Mouse (Mus musculus): ENCODE data around the gene Fam47e.

DNA sequence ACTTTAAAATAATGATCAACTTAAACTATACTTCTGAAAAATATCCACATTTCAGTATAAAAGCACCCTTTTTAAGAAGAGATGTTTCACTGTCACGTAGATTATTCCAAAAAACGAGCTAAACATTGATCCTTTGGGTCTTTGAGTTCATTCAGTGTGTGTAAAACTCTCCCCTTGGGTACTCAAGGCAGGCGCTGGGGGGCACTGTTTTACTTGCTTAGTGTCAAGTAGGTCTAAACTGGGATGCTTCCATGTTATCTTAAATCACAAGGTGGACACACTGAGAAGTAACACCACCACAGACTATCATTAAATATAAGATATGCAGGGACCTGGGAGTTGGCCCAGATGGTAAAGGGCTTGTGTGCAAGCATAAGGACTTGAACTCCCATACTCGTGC lies 78.7 kb downstream of the Fam47e start:
- TF ChIP-seq CTCF (IDR thresholded peaks at IDR 0.05): no peak
- no peak for TF ChIP-seq POLR2A (IDR thresholded peaks at IDR 0.05; ENCODE audit: insufficient read depth, low read depth, low read length)
- no peak for TF ChIP-seq EP300 (IDR thresholded peaks at IDR 0.05; ENCODE audit: insufficient read depth, low read depth, low read length)

All from heart, adult 2 months (tissue).